Mouse (Mus musculus): Measurements from ENCODE around the gene Spata45. TPM values are rescaled to one million over a fixed set of nuclear protein-coding genes. Genes with fewer than 3 reads are reported as not detected.
A peak's percentile ranks its signal among the peaks of the same experiment; 100 is the strongest.

Gene Spata45
- polyA plus RNA-seq, 1 experiment, result not detected

- Histone ChIP-seq H3K27ac (ENCODE audit: insufficient read depth, low read length) (no peak overlapping the region), H3K4me3 (replicated peaks; ENCODE audit: insufficient read depth, low read depth, low read length) (no peak overlapping the region), H3K27me3 (ENCODE audit: control insufficient read depth, insufficient read depth, low read length) (no peaks in the 10 kb centered on the region), H3K4me1 (ENCODE audit: control insufficient read depth, insufficient read depth, low read length) (no peaks in the 10 kb centered on the region)
- WGBS, result 99% methylated on average over 2 of the region's 2 CpGs
- no peak for DNase-seq
- TF ChIP-seq CTCF (IDR thresholded peaks at IDR 0.05; ENCODE audit: borderline replicate concordance, insufficient read depth, low read depth, low read length), result no peak
These were observed 8.8 kb downstream of the Spata45 start for GRCm38 (mm10) chr1:191045264-191045663.

GRCm38 (mm10) chr1:191046231-191046824 lies 9.9 kb downstream of the Spata45 start:
- DNase-seq, result no peak
- TF ChIP-seq CTCF (IDR thresholded peaks at IDR 0.05; ENCODE audit: borderline replicate concordance, insufficient read depth, low read depth, low read length) (no peak), POLR2A (IDR thresholded peaks at IDR 0.05; ENCODE audit: borderline replicate concordance, insufficient read depth, low read length) (no peak)
- H3K27me3 ChIP-seq (ENCODE audit: control insufficient read depth, insufficient read depth, low read length), result no peaks in the 10 kb centered on the region
- H3K27ac ChIP-seq (ENCODE audit: insufficient read depth, low read length), result no peak overlapping the region
- no peaks in the 10 kb centered on the region for H3K4me1 ChIP-seq (ENCODE audit: control insufficient read depth, insufficient read depth, low read length)
- 55% methylated on average over 7 of the region's 7 CpGs for WGBS
- no peak overlapping the region for H3K4me3 ChIP-seq (replicated peaks; ENCODE audit: insufficient read depth, low read depth, low read length)

GRCm38 (mm10) chr1:191053555-191053954 lies 17.1 kb downstream of the Spata45 start:
- TF ChIP-seq POLR2A (IDR thresholded peaks at IDR 0.05; ENCODE audit: borderline replicate concordance, insufficient read depth, low read length), result no peak
- TF ChIP-seq CTCF (IDR thresholded peaks at IDR 0.05; ENCODE audit: borderline replicate concordance, insufficient read depth, low read depth, low read length), result no peak
- no peak for DNase-seq
- no peaks in the 10 kb centered on the region for H3K27me3 ChIP-seq (ENCODE audit: control insufficient read depth, insufficient read depth, low read length)
- WGBS, result 86% methylated on average over 3 of the region's 3 CpGs
- no peak overlapping the region for H3K4me3 ChIP-seq (replicated peaks; ENCODE audit: insufficient read depth, low read depth, low read length)
- H3K27ac ChIP-seq (ENCODE audit: insufficient read depth, low read length), result no peak overlapping the region
- H3K4me1 ChIP-seq (ENCODE audit: control insufficient read depth, insufficient read depth, low read length), result no peaks in the 10 kb centered on the region

- no peak for DNase-seq
- no peak for TF ChIP-seq CTCF (IDR thresholded peaks at IDR 0.05; ENCODE audit: borderline replicate concordance, insufficient read depth, low read depth, low read length)
- TF ChIP-seq POLR2A (IDR thresholded peaks at IDR 0.05; ENCODE audit: borderline replicate concordance, insufficient read depth, low read length), result no peak
- Histone ChIP-seq H3K4me3 (replicated peaks; ENCODE audit: insufficient read depth, low read depth, low read length) (no peak overlapping the region), H3K27me3 (ENCODE audit: control insufficient read depth, insufficient read depth, low read length) (no peaks in the 10 kb centered on the region), H3K27ac (ENCODE audit: insufficient read depth, low read length) (no peak overlapping the region), H3K4me1 (ENCODE audit: control insufficient read depth, insufficient read depth, low read length) (no peaks in the 10 kb centered on the region)
- 66% methylated on average over 8 of the region's 8 CpGs for WGBS
These were observed 18.6 kb downstream of the Spata45 start for GRCm38 (mm10) chr1:191054870-191055532.

GRCm38 (mm10) chr1:191055533-191055873 lies 19.1 kb downstream of the Spata45 start:
- H3K27ac ChIP-seq (ENCODE audit: insufficient read depth, low read length), result no peak overlapping the region
- no peaks in the 10 kb centered on the region for H3K27me3 ChIP-seq (ENCODE audit: control insufficient read depth, insufficient read depth, low read length)
- no peaks in the 10 kb centered on the region for H3K4me1 ChIP-seq (ENCODE audit: control insufficient read depth, insufficient read depth, low read length)
- TF ChIP-seq POLR2A (IDR thresholded peaks at IDR 0.05; ENCODE audit: borderline replicate concordance, insufficient read depth, low read length), result no peak
- no peak for DNase-seq
- no peak overlapping the region for H3K4me3 ChIP-seq (replicated peaks; ENCODE audit: insufficient read depth, low read depth, low read length)
- WGBS, result 46% methylated on average over 2 of the region's 2 CpGs

GRCm38 (mm10) chr1:191057461-191057860 lies 21.0 kb downstream of the Spata45 start:
- WGBS, result 67% methylated on average over 3 of the region's 3 CpGs
- no peak for TF ChIP-seq POLR2A (IDR thresholded peaks at IDR 0.05; ENCODE audit: borderline replicate concordance, insufficient read depth, low read length)
- no peak for TF ChIP-seq CTCF (IDR thresholded peaks at IDR 0.05; ENCODE audit: borderline replicate concordance, insufficient read depth, low read depth, low read length)
- no peak overlapping the region for H3K4me3 ChIP-seq (replicated peaks; ENCODE audit: insufficient read depth, low read depth, low read length)
- no peaks in the 10 kb centered on the region; the same call in 1 of the 2 replicates for H3K4me1 ChIP-seq (ENCODE audit: control insufficient read depth, insufficient read depth, low read length)
- H3K27me3 ChIP-seq (ENCODE audit: control insufficient read depth, insufficient read depth, low read length), result no peaks in the 10 kb centered on the region
- DNase-seq, result no peak
- no peak overlapping the region for H3K27ac ChIP-seq (ENCODE audit: insufficient read depth, low read length)

GRCm38 (mm10) chr1:191062241-191062780 lies 25.9 kb downstream of the Spata45 start:
- H3K27ac ChIP-seq (ENCODE audit: insufficient read depth, low read length), result peak overlapping the region; percentile 51; the same call in 1 of the 2 replicates
- no peak for DNase-seq
- no peak for TF ChIP-seq CTCF (IDR thresholded peaks at IDR 0.05; ENCODE audit: borderline replicate concordance, insufficient read depth, low read depth, low read length)
- WGBS, result 4% methylated on average over 15 of the region's 15 CpGs
- peak overlapping the region; percentile 93 for H3K4me3 ChIP-seq (replicated peaks; ENCODE audit: insufficient read depth, low read depth, low read length)
- no peaks in the 10 kb centered on the region for H3K27me3 ChIP-seq (ENCODE audit: control insufficient read depth, insufficient read depth, low read length)
- no peaks in the 10 kb centered on the region; the same call in 1 of the 2 replicates for H3K4me1 ChIP-seq (ENCODE audit: control insufficient read depth, insufficient read depth, low read length)
